Mouse (Mus musculus) right cerebral cortex, postnatal 36 days (tissue): ENCODE data around the gene Madd.
"Not testable (repeated sequence)": the region's sequence is repeated elsewhere in the genome, so short reads cannot be mapped to it uniquely, and the experiment has no call there.

Source experiments
- DNase-seq, 2 experiments: peaks; one replicate each; pipeline ENCODE4 v3.0.0; 2022; ENCODE audit warnings: low spot score in 2 of 2, mixed read lengths in 1 of 2

The Madd gene

DNA sequence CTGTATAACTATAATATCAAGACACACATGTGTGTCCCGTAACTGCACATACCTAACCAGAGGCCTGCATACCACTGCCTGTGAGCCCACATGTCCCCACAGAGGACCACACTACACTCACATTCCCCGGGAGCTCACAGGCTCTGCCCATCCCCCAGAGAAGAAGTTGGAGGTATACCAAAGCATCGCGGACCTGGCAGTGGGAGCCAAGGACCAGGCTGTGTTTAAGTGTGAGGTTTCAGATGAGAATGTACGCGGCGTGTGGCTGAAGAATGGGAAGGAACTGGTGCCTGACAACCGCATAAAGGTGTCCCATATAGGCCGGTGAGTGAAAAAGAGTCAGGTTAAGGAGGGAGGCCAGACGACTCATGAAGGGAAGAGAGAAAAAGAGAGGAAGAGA lies 58.5 kb downstream of the Madd start:
- DNase-seq = no peak

DNA sequence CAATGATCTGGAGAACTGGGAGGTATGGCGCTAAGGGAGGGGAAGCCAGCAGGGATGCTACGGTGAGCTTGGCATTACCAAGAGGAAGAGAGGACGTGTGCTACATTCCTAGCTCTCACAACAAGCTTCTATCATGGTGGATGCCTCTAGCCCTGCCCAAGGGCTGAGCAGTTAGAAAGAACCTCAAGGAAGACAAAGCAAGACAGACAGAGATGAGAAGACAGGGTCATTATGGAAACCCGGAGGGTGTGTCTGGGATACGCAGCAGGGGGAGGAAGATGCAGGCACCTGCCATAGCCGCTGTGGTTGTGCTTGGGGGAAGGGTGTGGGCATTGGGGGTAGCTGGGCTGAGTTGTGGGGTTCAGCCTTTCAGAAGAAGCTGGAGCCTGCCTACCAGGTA lies 60.1 kb downstream of the Madd start:
- DNase-seq = no peak

DNA sequence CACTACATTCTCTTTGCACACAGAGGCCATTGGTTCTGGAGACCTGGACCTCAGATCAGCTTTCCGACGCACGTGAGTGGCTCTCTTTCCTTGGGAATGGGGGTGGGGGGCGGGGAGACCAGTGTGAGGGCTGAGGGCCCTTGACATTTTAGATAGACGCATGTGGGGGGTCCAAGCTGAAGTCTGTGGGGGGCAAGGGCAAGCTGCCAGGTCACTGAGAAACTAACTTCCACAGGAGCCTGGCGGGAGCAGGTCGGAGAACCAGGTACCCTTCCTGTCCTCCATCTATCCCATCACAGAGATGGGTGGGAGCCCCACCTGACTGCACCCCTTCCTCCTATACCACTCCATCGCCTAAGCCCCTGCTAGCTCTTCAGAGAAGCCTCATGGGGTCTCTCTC lies 62.1 kb downstream of the Madd start:
- no peak for DNase-seq

DNA sequence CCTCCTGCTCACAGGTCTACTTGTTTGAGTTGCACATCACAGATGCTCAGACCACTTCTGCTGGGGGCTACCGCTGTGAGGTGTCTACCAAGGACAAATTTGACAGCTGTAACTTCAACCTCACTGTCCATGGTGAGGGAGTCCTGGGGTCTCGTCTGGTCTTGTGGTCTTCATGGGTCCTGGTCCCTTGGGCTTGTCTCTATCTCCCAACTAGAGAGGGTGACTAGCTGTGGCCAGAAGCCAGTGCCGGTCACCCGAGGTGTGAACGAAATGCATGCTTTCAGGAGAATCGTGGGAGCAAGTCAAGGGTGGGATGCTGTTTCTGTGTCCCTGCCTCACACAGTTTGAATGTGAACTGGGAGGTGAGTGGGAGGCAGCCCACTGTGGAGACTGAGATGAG lies 62.6 kb downstream of the Madd start:
- no peak for DNase-seq

DNA sequence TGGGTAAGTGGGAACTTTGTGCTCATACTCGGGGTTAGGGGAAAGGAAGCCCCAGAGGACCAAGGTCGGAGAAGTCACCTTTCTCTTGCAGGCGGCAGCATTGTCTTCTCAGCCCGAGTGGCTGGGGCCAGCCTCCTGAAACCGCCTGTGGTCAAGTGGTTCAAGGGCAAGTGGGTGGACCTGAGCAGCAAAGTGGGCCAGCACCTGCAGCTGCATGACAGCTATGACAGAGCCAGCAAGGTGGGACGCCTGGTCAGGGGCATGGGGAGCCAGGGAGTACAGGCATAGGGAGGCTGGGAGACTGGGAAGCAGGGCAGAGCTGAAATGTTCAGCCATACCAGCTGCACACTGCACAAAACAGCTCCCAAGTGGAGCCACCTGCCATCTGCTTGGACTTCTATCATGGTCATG lies 63.4 kb downstream of the Madd start:
- DNase-seq = no peak

DNA sequence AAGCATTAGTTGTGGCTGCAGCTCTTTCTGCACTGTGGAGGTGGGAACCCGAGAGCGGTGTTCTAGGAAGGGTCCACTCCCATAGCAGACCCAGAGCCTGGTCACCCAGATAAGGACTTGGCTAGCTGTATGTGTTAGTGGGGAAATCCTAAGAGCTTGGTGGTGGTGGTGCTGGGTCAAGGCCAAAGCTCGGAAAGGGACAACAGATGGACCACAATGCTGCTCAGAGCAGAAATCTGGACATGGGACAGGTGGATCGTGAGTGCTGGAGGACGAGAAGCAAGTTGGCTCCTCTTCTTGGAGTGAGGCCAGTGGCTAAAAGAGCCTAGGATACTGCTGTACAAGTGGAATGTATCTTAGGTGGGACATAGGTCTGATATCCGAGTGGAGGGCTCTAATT lies 64.1 kb downstream of the Madd start:
- no peak for DNase-seq

DNA sequence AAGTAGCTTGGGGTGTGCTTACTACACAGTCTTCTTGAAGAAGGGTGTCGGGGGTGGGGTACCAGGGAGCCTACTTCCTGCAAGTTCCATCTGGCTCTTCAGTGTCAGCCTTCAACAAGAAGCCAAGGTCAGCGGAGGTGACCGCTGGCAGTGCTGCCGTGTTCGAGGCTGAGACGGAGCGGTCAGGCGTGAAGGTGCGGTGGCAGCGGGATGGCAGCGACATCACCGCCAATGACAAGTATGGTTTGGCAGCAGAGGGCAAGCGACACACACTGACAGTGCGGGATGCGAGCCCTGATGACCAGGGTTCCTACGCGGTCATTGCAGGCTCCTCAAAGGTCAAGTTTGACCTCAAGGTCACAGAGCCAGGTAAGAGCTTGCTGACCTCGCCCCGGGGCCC lies 64.6 kb downstream of the Madd start:
- no peak for DNase-seq

DNA sequence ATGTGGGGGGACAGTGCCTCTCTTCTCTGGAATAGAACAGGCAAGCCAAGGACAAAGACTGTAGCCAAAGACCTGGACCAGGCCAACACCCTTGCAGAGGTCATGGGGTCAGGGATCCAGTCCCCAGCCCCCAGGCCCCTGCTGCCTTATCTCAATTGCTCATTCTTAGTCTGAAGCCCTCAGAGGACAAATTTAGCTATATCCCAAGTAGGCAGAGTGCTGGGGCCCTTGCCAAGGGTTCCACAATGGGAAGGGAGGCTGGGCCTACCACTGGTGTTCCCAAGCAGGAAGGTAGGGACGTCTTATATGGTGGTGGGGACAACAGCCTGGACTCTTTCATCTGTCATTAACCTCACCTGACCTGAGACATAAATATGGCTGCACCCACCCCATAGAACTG lies 65.0 kb downstream of the Madd start:
- no peak for DNase-seq

DNA sequence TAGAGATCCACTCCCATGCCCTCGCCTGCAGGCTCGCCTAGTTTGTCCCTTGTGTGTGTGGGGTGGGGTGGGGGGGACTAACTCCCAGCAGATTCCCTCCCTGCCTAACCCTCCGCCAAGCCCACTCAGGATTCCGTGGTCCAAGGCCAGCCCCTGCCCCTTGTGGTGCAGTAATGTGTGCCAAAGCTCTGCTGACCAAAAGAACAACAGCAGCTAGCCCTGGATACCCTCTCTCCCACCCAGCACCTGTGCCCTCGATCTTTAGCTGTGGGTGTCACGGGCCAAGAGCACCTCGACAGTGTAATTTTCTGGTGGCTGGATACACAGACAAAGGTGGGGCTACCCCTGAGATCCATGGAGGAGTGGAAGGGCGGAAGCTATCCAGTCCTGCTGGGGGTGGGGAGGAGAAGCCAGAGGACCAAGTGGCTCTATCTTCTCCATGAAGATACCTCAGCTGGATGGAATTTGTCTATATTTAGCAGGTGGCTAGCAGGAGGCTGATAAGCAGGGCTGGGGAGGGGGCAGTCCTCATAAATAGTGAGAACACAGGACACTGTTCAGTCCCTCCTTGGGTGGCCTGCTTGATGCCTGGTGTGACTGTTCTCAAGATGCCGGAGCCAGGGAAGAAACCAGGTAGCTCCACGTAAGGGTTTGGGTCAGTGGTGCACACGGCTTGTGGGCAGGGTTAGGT lies 65.9 kb downstream of the Madd start, which contains the start of gene Mybpc3:
Gene Mybpc3, plus strand, starts transcription at position 560 of the 691 bp plus-strand sequence.
- DNase-seq = no peak

DNA sequence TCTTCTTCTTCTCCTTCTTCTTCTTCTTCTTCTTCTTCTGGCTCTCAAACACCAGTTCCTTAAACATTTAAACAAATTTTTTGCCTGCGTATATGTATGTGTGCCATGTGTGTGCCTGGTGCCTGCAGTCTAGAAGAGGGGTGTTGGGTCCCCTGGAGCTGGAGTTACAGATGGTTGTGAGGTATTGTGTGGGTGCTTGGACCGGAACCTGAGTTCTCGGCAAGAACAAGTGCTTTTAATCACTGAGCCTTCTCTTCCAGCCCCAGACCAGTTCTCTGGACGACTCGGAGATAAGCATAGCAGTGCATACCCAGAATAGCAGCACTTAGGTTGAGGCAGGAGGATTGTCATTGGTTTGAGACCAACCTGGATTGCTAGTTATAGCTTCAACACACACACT lies 66.8 kb downstream of the Madd start:
- DNase-seq = no peak

DNA sequence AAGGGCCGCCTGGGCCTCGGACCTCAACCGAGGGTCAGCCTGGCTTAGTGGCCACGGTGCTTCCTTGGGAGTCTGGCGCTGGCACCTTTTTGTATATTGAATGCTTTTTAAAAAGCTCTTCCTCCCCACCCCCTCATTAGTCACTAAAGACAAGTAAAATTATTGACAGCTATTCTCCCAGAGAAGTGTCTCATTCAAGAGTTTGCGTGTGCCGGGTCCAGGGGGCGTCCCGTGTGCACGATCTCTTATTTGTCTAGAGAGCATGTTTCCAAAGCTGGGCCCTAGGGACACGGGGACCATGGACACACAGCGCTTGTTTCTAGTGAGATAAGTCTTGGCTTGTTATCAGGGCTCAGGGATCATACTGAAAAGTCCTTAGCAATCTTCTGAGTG lies 68.1 kb downstream of the Madd start:
- no peak for DNase-seq

DNA sequence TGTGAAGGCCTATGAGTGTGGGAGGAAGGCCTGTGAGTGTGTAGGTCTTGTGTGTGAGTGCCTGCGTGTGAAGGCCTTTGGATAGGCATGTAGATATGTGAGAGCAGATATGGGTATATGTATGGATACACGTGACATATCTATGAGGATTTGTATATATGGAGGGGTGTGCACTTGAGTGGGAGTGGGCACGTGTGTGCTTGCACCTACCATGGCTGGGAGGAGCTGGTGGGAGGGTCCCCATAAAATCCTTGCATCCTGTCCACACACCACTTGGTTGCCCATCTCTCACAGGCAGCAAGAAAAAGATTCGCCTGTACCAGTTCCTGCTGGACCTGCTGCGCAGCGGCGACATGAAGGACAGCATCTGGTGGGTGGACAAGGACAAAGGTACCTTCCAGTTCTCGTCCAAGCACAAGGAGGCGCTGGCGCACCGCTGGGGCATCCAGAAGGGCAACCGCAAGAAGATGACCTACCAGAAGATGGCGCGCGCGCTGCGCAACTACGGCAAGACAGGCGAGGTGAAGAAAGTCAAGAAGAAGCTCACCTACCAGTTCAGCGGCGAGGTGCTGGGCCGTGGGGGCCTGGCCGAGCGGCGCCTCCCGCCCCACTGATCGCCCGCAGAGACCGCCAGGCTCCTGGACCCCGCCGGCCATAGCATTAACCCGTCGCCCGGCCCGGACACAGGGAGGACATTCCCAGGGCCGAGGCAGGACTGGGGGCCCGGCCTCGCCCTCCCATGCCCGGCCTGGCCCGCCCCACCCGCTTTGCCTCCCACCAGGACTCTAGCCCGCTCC lies 68.7 kb downstream of the Madd start:
- peak; percentile 86 for DNase-seq

DNA sequence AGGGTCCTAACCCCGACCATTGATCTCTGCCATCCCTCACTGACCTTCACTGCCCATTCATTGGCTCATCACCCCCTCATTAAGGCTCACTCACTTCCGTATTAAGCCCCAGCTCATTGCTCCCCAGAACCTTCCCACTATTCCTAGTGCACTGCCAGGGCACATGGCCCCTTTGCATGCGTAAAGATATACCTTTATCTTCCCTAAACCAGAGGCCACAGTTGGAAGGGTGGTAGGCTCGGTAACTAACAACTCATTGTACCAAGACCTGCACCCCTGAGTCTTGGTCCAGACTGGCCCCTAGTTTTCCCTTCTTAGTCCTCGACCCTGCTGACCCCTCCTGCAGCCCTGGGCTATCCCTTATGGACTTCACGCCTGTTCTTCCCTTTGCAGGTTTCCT lies 69.8 kb downstream of the Madd start:
- DNase-seq = no peak

DNA sequence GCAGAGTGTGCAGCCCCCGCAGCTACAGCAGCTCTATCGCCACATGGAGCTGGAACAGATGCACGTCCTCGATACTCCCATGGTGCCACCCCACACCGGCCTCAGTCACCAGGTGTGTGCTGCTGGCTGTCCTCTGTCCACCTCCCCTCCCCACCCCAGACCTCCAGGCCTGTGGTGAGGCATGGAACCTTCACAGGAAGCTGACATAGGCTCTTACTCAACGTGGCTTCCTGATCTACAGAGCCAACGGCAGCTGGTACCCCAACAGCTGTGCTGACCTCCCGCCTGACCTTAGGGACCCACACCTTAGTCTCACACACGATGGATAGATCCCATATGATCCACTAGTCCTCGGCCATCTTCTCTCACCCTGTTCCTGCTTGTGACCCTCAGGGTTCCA lies 70.3 kb downstream of the Madd start:
- no peak for DNase-seq

DNA sequence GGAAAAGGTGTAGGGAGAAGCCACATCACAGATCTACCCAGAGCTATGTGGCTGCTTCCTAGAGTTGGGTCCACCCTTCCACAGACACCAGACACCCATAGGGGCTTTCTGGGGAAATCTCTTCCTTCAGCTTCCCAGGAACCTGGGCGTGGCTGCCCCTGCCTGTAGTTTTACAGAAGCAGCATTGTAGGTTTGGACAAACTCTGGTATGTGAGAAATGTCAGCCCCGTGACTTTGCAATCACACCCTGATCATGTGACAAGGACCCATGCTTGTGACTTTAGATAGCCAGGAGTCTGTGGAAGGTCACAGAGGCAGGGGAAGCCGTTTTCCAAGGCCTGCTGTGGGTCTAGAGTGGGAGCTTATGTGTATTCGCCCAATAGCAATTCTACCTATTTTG lies 71.1 kb downstream of the Madd start:
- no peak for DNase-seq

DNA sequence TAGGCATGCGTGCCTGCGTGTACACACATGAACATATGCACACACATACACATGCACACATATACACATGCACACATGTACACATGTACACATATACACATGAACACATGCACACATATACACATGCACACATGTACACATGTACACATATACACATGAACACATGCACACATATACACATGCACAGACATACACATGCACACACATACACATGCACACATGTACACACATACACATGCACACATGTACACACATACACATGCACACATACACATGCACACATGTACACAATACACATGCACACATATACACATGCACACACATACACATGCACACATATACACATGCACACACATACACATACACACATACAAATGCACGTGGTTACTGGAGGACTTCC lies 71.8 kb downstream of the Madd start:
- not testable (repeated sequence) for DNase-seq

DNA sequence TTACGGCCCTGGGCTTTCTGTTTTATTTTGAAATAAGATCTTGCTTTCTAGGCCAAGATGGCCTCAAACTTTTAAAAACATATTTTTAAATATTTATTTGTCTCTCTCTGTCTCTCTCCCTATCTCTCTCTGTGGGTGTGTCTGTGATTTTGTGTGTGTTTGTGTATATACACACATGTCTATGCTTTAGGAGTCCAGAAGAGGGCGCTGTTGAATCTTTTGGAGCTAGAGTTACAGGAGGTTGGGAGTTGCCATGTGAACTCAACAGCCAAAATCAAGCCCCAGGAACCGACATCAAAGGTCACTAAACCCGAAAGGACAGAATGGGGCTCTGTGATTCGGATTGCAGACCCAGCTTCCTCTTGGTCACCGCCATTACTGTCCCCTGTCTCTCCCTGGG lies 73.2 kb downstream of the Madd start:
- no peak for DNase-seq

DNA sequence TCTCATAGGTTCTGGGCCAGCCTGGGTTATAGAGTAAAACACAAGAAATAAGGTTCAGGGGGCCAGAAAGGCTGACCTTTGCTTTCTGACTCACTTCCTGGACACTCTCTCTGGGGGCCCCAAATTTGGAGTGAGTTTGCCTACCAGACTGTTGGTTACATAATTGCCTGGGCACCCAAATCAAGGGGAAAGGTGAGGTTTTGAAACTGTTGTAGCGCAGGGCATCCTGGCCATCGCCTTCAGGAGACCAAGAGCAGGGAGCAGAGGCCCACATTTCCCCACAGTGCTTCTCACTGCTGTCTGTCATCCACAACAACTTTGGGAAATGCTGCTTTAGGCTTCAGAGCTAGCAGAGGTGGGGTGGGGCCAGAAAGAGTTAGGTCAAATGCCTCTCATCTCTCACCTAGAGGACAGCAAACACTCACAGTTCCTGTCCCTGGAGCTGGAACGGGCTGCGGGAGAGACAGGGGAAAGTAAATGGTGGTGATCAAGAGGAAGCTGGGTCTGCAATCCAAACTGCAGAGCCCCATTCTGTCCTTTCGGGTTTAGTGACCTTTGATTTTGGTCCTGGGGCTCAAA lies 73.7 kb downstream of the Madd start:
- DNase-seq = no peak

DNA sequence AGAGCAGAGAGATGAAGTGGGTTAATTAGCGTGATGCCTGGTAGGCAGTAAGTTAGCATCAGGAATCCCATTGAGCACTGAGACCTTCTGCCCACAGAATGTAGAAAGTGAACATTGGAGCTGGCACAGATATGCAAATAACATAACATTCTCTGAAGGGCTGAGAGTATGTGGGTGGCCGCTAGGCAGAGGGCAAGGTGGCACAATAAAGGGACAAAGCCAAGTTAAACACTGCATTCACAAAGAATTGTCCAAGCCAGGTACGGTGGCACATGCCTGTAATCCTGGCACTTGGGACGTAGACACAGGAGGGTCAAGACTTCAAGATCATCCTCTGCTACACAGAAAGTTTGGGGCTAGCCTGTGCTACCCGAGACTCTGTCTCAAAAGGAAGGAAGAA lies 74.4 kb downstream of the Madd start:
- DNase-seq = no peak

DNA sequence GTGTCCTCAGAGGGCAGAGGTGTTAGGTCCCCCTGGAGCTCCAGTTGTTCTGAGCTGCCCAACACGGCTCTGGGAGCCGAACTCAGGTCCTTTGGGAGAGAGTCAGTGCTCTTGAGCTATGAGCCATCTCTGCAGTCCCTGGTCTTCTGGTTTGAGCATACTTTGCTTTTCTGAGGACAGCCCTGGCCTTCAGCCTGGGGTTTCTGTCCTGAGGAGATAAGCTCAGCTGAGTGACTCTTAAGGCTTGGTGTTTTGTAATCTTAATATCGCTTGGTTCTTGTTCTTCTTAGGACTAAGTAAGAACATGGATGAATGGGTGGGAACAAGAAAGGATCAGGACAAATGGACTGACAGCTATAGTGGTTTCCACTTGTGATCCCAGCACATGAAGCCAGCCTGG lies 75.5 kb downstream of the Madd start:
- no peak for DNase-seq

DNA sequence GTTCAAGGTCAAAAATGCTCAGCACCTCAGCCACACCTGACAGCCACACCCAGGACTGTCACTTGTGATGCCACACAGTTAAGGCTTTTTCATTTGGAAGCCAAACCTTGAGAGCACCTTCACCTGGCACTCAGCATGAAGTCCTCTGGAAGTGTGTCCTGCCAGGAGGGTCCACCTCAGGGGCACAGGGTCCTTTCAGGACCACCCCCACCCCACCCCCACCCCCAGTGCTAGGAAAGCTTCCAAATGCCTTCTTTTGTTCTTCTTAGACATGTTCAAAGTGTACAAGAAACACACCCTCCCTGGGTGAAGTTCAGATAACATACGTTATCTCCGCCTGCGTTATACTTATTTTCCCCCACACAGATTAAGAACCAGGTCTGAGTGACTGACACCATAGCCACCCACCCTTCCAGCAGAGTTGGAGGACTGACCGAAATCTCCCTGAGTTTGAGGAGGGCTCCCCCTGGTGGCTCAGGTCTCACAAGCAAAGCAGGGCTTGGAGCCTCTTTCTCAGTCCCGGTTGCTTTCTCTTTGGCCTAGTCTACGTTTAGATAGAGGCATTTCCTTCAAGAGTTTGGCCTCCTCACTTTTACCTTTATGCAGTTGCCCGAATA lies 82.4 kb downstream of the Madd start:
- DNase-seq = peak; percentile 71 to 78

DNA sequence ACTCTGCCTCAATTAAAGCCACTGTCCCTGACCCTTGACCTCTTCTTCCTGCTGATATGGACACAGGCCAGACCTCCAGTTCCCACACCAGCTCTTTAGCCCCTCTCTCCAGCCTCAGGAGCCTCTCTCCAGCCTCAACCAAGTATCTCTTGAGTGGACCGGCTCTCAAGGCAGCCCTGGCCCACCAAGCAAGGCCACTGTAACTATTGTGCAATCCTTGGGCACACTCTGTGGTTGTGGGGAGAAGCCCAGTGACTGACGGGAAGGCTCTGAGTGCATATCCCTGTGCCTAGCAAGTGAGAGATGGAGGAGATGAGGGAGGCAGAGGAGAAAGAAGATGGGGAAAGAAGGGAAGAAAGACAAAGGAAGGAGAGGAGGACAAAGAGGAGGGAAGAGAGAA lies 85.5 kb downstream of the Madd start:
- no peak for DNase-seq

DNA sequence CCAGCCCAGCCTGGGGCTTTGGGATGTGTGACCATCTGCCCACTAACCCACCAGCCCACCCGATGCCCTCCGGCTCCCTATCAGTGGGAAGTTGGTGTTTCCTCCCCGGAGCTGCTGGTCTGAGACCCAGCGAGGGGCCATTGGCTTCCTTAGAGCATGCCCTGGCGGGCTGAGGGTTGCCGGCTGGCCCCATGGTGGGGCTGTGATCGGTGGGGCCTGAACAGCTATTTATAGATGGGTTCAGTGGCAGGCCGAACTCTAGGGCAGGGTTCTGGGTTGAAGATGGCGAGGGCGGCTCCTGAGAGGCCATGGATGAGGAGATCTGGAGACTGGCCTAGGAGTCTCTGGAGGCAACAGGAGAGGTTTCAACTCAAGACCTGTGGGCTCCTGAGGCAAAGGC lies 86.6 kb downstream of the Madd start:
- DNase-seq = no peak
